Mouse (Mus musculus): ENCODE data around the gene Myg1.

Myg1 gene

GRCm38 (mm10) chr15:102383671-102384070, 52.2 kb downstream of the Myg1 start:
- no peak for DNase-seq (ENCODE audit: low spot score)

- DNase-seq (ENCODE audit: low spot score): no peak
Measured at GRCm38 (mm10) chr15:102386640-102387039, 55.1 kb downstream of the Myg1 start.
